In the genomic region with DNA sequence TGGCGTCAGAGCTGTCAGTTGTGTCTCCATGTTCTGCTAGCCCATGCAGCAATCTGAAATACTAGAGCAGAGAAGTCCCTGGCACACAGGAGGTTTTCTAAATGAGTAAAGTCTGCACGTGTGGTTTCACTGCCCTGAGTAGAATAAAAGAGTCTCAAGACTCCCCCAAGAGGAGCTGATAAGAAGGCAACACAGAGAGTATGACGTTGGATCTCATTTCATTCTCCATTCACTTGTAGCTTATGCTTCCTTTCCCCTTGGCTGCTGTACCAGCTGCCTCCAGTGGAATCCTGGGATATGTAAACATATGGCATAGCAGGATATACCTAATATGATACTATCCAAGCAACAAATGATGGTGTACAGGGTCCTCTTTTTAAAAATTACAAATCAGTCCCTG, we compare ENCODE assay signal across 21 mouse cellular contexts.
DNase-seq lines count a peak whose midpoint lies in the region; ATAC-seq and TF ChIP-seq lines count a peak whose summit lies in the region.
"Had no signal": no experiment of that assay in that cellular context is flagged by ENCODE, and none has a peak within 500 bp of the region (broad histone marks: within the 10 kb centered on the region; RNA-seq: fewer than 3 reads in every experiment).

No protein-coding gene starts in this region.

- no peaks in the 10 kb centered on the region for H3K27me3 ChIP-seq in forebrain, embryonic 15.5 days
- no peaks in the 10 kb centered on the region for H3K27me3 ChIP-seq in forebrain, embryonic 10.5 days (ENCODE audit: poor library complexity, severe bottlenecking)
- no peaks in the 10 kb centered on the region for H3K27me3 ChIP-seq in hindbrain, postnatal 0 days (ENCODE audit: insufficient read depth, low read length)
- H3K27me3 ChIP-seq in hindbrain, embryonic 14.5 days (ENCODE audit: control insufficient read depth, insufficient read depth, low read length), result no peaks in the 10 kb centered on the region
- no peaks in the 10 kb centered on the region for H3K27me3 ChIP-seq in kidney, adult 2 months (replicated peaks; ENCODE audit: control insufficient read depth, insufficient read depth, low read length)
- H3K27me3 ChIP-seq: hindbrain, embryonic 15.5 days; neural tube, embryonic 15.5 days; stomach, embryonic 15.5 days had no signal

- no peaks in the 10 kb centered on the region for H3K36me3 ChIP-seq in forebrain, embryonic 15.5 days
- no peaks in the 10 kb centered on the region for H3K36me3 ChIP-seq in forebrain, embryonic 10.5 days (replicated peaks)
- no peaks in the 10 kb centered on the region for H3K36me3 ChIP-seq in hindbrain, postnatal 0 days (ENCODE audit: insufficient read depth, low read length)
- H3K36me3 ChIP-seq in hindbrain, embryonic 14.5 days (replicated peaks; ENCODE audit: control insufficient read depth, insufficient read depth), result no peaks in the 10 kb centered on the region
- H3K36me3 ChIP-seq in kidney, adult 2 months (ENCODE audit: control insufficient read depth, insufficient read depth, low read length), result no peaks in the 10 kb centered on the region
- H3K36me3 ChIP-seq: embryonic facial prominence, embryonic 10.5 days; hindbrain, embryonic 15.5 days; neural tube, embryonic 15.5 days; stomach, embryonic 15.5 days had no signal

- no peak overlapping the region for H3K27ac ChIP-seq in forebrain, embryonic 15.5 days (replicated peaks)
- H3K27ac ChIP-seq in forebrain, embryonic 10.5 days, result no peak overlapping the region
- no peak overlapping the region for H3K27ac ChIP-seq in hindbrain, postnatal 0 days
- H3K27ac ChIP-seq in hindbrain, embryonic 14.5 days, result no peak overlapping the region
- no peak overlapping the region for H3K27ac ChIP-seq in cortical plate, adult 2 months (ENCODE audit: insufficient read depth, low read length)
- no peak overlapping the region for H3K27ac ChIP-seq in kidney, adult 2 months (ENCODE audit: insufficient read depth, low read depth, low read length)
- H3K27ac ChIP-seq: embryonic facial prominence, embryonic 10.5 days; hindbrain, embryonic 15.5 days; neural tube, embryonic 15.5 days; stomach, embryonic 15.5 days had no signal

- peak; percentile 24 for TF ChIP-seq CTCF in hindbrain, postnatal 0 days (IDR thresholded peaks at IDR 0.05; ENCODE audit: low read depth)
- TF ChIP-seq CTCF in cortical plate, adult 2 months (IDR thresholded peaks at IDR 0.05; ENCODE audit: extremely low read depth, insufficient read depth, low read length), result peak; percentile 16; the same call in 1 of the 2 replicates
- no peak for TF ChIP-seq CTCF in kidney, adult 2 months (conservative IDR thresholded peaks at IDR 0.05; ENCODE audit: insufficient read depth, insufficient read length, low read depth, low read length)

- WGBS in forebrain, embryonic 15.5 days, result 57% methylated on average over 3 of the region's 3 CpGs
- 60% methylated on average over 3 of the region's 3 CpGs for WGBS in forebrain, embryonic 10.5 days
- 40% methylated on average over 3 of the region's 3 CpGs for WGBS in hindbrain, postnatal 0 days
- 53% methylated on average over 3 of the region's 3 CpGs for whole genome bisulfite sequencing in hindbrain, embryonic 14.5 days
- 49% methylated on average over 3 of the region's 3 CpGs for WGBS in kidney, adult 2 months

- H3K4me3 ChIP-seq in forebrain, embryonic 15.5 days, result no peak overlapping the region
- H3K4me3 ChIP-seq in forebrain, embryonic 10.5 days, result no peak overlapping the region
- no peak overlapping the region for H3K4me3 ChIP-seq in hindbrain, postnatal 0 days (ENCODE audit: low read length)
- H3K4me3 ChIP-seq in hindbrain, embryonic 14.5 days (replicated peaks; ENCODE audit: low read length), result no peak overlapping the region
- no peak overlapping the region for H3K4me3 ChIP-seq in cortical plate, adult 2 months (ENCODE audit: insufficient read depth, low read length)
- no peak overlapping the region for H3K4me3 ChIP-seq in kidney, adult 2 months (ENCODE audit: insufficient read depth, low read depth, low read length)
- H3K4me3 ChIP-seq: embryonic facial prominence, embryonic 10.5 days; hindbrain, embryonic 15.5 days; neural tube, embryonic 15.5 days; stomach, embryonic 15.5 days had no signal

- peaks cover 9% of the 10 kb centered on the region for H3K4me1 ChIP-seq in forebrain, embryonic 15.5 days
- peaks cover 13% of the 10 kb centered on the region for H3K4me1 ChIP-seq in forebrain, embryonic 10.5 days
- 0 out of 2 replicates have a peak, but pooled peaks cover 5% of the 10 kb centered on the region for H3K4me1 ChIP-seq in hindbrain, postnatal 0 days (ENCODE audit: insufficient read depth, low read length)
- peaks cover 10% of the 10 kb centered on the region; the same call in 1 of the 2 replicates for H3K4me1 ChIP-seq in hindbrain, embryonic 14.5 days (replicated peaks; ENCODE audit: control insufficient read depth, insufficient read depth, low read length)
- 0 out of 2 replicates have a peak, but pooled peaks cover 2% of the 10 kb centered on the region for H3K4me1 ChIP-seq in cortical plate, adult 2 months (ENCODE audit: control insufficient read depth, insufficient read depth, low read length)
- H3K4me1 ChIP-seq in kidney, adult 2 months (ENCODE audit: control insufficient read depth, insufficient read depth, low read length), result no peaks in the 10 kb centered on the region
- H3K4me1 ChIP-seq: stomach, embryonic 15.5 days had no signal

- DNase-seq in forebrain, embryonic 10.5 days (ENCODE audit: extremely low spot score, low spot score), result no peak
- DNase-seq in hindbrain, postnatal 0 days (ENCODE audit: low spot score), result peak; percentile 30
- no peak for DNase-seq in hindbrain, embryonic 14.5 days (ENCODE audit: low spot score)
- peak; percentile 6 for DNase-seq in 416B (ENCODE audit: low read depth)
- DNase-seq in B cell, adult 2 months, result no peak
- DNase-seq in kidney, adult 2 months, result no peak
- DNase-seq: adrenal gland, postnatal 14 days; cerebellum, adult 11 months; cerebellum, adult 9-11 months; gastrocnemius, postnatal 36 days; heart, postnatal 36 days; lung, postnatal 4 days; right cerebral cortex, adult 18-20 months; thymus, adult 18-20 months had no signal

- no peak overlapping the region for H3K9ac ChIP-seq in forebrain, embryonic 15.5 days (replicated peaks)
- no peak overlapping the region for H3K9ac ChIP-seq in hindbrain, postnatal 0 days (replicated peaks; ENCODE audit: low read length)
- no peak overlapping the region for H3K9ac ChIP-seq in hindbrain, embryonic 14.5 days
- H3K9ac ChIP-seq: hindbrain, embryonic 15.5 days; neural tube, embryonic 15.5 days; stomach, embryonic 15.5 days had no signal

- no peak for TF ChIP-seq POLR2A in cortical plate, adult 2 months (IDR thresholded peaks at IDR 0.05; ENCODE audit: extremely low read depth, insufficient read depth, low read length)
- TF ChIP-seq POLR2A in kidney, adult 2 months (IDR thresholded peaks at IDR 0.05; ENCODE audit: low read depth, low read length), result no peak

- no peak overlapping the region for H3K4me2 ChIP-seq in forebrain, embryonic 15.5 days (replicated peaks)
- H3K4me2 ChIP-seq in hindbrain, postnatal 0 days (ENCODE audit: low read depth, low read length), result no peak overlapping the region
- H3K4me2 ChIP-seq in hindbrain, embryonic 14.5 days (replicated peaks), result no peak overlapping the region
- H3K4me2 ChIP-seq: hindbrain, embryonic 15.5 days; neural tube, embryonic 15.5 days; stomach, embryonic 15.5 days had no signal

- peak; percentile 52 for ATAC-seq in forebrain, embryonic 15.5 days (replicated peaks)
- ATAC-seq in hindbrain, postnatal 0 days, result peak; percentile 47; the same call in 1 of the 2 replicates
- ATAC-seq in hindbrain, embryonic 14.5 days (ENCODE audit: low FRiP score), result no peak
- ATAC-seq: intestine, postnatal 0 days had no signal

- H3K9me3 ChIP-seq in forebrain, embryonic 15.5 days, result no peaks in the 10 kb centered on the region
- H3K9me3 ChIP-seq in forebrain, embryonic 10.5 days, result peaks cover 4% of the 10 kb centered on the region; the same call in 1 of the 2 replicates
- no peaks in the 10 kb centered on the region for H3K9me3 ChIP-seq in hindbrain, postnatal 0 days (ENCODE audit: low read length)
- H3K9me3 ChIP-seq in hindbrain, embryonic 14.5 days (ENCODE audit: control insufficient read depth, low read length), result peaks cover 6% of the 10 kb centered on the region
- H3K9me3 ChIP-seq: embryonic facial prominence, embryonic 10.5 days; hindbrain, embryonic 15.5 days; neural tube, embryonic 15.5 days; stomach, embryonic 15.5 days had no signal

Comparison
In these comparisons a context has a peak if more than half of its experiments do, and no peak if none do; other contexts are left out.
1. DNase-seq: peak in hindbrain, postnatal 0 days (single experiment) and 416B (single experiment); none in forebrain, embryonic 10.5 days (single experiment), hindbrain, embryonic 14.5 days (single experiment), B cell, adult 2 months (0 of 2) and kidney, adult 2 months (single experiment).